Mouse (Mus musculus) hindbrain, embryonic 11.5 days (tissue): ENCODE data around the gene Wnt1. TPM values are rescaled to one million over a fixed set of nuclear protein-coding genes. Genes with fewer than 3 reads are reported as not detected.

Source experiments
- ATAC-seq: fragments of 200-750 bp; cut with Nextera tagmentation; 2 replicates; pipeline ENCODE4 v1.8.0; 2017; ENCODE audit warnings: mild to moderate bottlenecking, moderate TSS enrichment, moderate library complexity; ENCODE audit not compliant: low FRiP score
- DNase-seq: peaks from one replicate; pipeline ENCODE4 v3.0.0-alpha.2; 2015; ENCODE audit warnings: low spot score
- H3K27ac ChIP-seq: fragments of 300-500 bp; sonication (generic); 2 replicates; pipeline ENCODE4 v1.5.1; 2014; ENCODE audit warnings: mild to moderate bottlenecking, low read depth, low read length
- H3K27me3 ChIP-seq: fragments of 300-500 bp; sonication (generic); 2 replicates; pipeline ENCODE4 v1.6.1; 2014; ENCODE audit warnings: mild to moderate bottlenecking, low read length, moderate library complexity, mixed read lengths; ENCODE audit not compliant: control insufficient read depth, insufficient read depth
- H3K36me3 ChIP-seq: fragments of 300-500 bp; sonication (generic); 2 replicates; pipeline ENCODE4 v1.6.1; 2014; ENCODE audit warnings: mild to moderate bottlenecking, low read length, moderate library complexity, mixed read lengths; ENCODE audit not compliant: control insufficient read depth, insufficient read depth
- H3K4me1 ChIP-seq: fragments of 300-500 bp; sonication (generic); replicated peaks from 2 replicates; pipeline ENCODE4 v1.6.1; 2014; ENCODE audit warnings: low read length, mixed read lengths; ENCODE audit not compliant: control insufficient read depth, insufficient read depth
- H3K4me2 ChIP-seq: fragments of 300-500 bp; sonication (generic); replicated peaks from 2 replicates; pipeline ENCODE4 v1.6.1; 2014; ENCODE audit warnings: mild to moderate bottlenecking, low read depth, low read length
- H3K4me3 ChIP-seq: fragments of 300-500 bp; sonication (generic); 2 replicates; pipeline ENCODE4 v1.5.1; 2014; ENCODE audit warnings: low read depth, low read length
- H3K9ac ChIP-seq: fragments of 300-500 bp; sonication (generic); 2 replicates; pipeline ENCODE4 v1.6.1; 2014; ENCODE audit warnings: low read depth, low read length
- H3K9me3 ChIP-seq: fragments of 300-500 bp; sonication (generic); 2 replicates; pipeline ENCODE4 v1.6.1; 2016; ENCODE audit warnings: low read length; ENCODE audit not compliant: control insufficient read depth
- WGBS: fragments of 180-500 bp; shearing (Covaris S2); extraction: QIAGEN DNeasy Blood & Tissue Kit; methylation state at CpG from one replicate; pipeline ENCODE4 v1.1.7; 2014; 5-methylcytosine and 5-hydroxymethylcytosine counted together
- polyA plus RNA-seq: library from polyadenylated mRNA; unstranded; fragments of >200 nt; fragmentation: Nextera tagmentation; extraction: Ambion mirVana; gene quantifications from 2 replicates; pipeline ENCODE4 v1.2.1, GENCODE M21; 2014

The Wnt1 gene
- polyA plus RNA-seq, 1 experiment from 2014 or later: 9.5 TPM

- Histone ChIP-seq H3K36me3 (peaks cover 11% of the 10 kb centered on the region), H3K4me2 (no peak overlapping the region), H3K9me3 (no peaks in the 10 kb centered on the region), H3K4me1 (no peaks in the 10 kb centered on the region), H3K27ac (no peak overlapping the region), H3K9ac (no peak overlapping the region), H3K27me3 (no peaks in the 10 kb centered on the region), H3K4me3 (no peak overlapping the region)
- ATAC-seq (no peak), DNase-seq (no peak)
- 64% methylated on average over 12 of the region's 12 CpGs for WGBS
Measured at GRCm38 (mm10) chr15:98832161-98833058, 42.8 kb downstream of the Wnt1 start.

- Histone ChIP-seq H3K27ac (no peak overlapping the region), H3K36me3 (peaks cover 13% of the 10 kb centered on the region), H3K4me3 (no peak overlapping the region), H3K4me2 (no peak overlapping the region), H3K4me1 (no peaks in the 10 kb centered on the region), H3K27me3 (no peaks in the 10 kb centered on the region), H3K9ac (no peak overlapping the region), H3K9me3 (no peaks in the 10 kb centered on the region)
- WGBS: 85% methylated on average over 11 of the region's 11 CpGs
- DNase-seq (no peak), ATAC-seq (no peak)
Measured at GRCm38 (mm10) chr15:98833281-98833680, 43.6 kb downstream of the Wnt1 start.

- H3K4me1 ChIP-seq: no peaks in the 10 kb centered on the region
- H3K9me3 ChIP-seq: no peaks in the 10 kb centered on the region
- peaks cover 16% of the 10 kb centered on the region for H3K36me3 ChIP-seq
- DNase-seq (no peak), ATAC-seq (no peak)
- 87% methylated on average over 13 of the region's 13 CpGs for WGBS
- H3K27me3 ChIP-seq: no peaks in the 10 kb centered on the region
- H3K4me3 ChIP-seq: no peak overlapping the region
- H3K9ac ChIP-seq: no peak overlapping the region
- no peak overlapping the region for H3K4me2 ChIP-seq
- H3K27ac ChIP-seq: no peak overlapping the region
Measured at GRCm38 (mm10) chr15:98834059-98834458, 44.4 kb downstream of the Wnt1 start.

GRCm38 (mm10) chr15:98835291-98835690 lies 45.6 kb downstream of the Wnt1 start:
- WGBS: 95% methylated on average over 14 of the region's 14 CpGs
- Histone ChIP-seq H3K4me3 (no peak overlapping the region), H3K27me3 (no peaks in the 10 kb centered on the region), H3K4me1 (no peaks in the 10 kb centered on the region), H3K27ac (no peak overlapping the region), H3K9ac (0 out of 2 replicates have a peak overlapping the region, but pooled peaks have one; percentile 11), H3K36me3 (peaks cover 23% of the 10 kb centered on the region), H3K9me3 (no peaks in the 10 kb centered on the region), H3K4me2 (no peak overlapping the region)
- ATAC-seq: no peak
- no peak for DNase-seq

GRCm38 (mm10) chr15:98837006-98837742 lies 47.5 kb downstream of the Wnt1 start:
- no peak for ATAC-seq
- Histone ChIP-seq H3K27ac (no peak overlapping the region), H3K4me2 (no peak overlapping the region), H3K4me3 (no peak overlapping the region), H3K36me3 (peaks cover 33% of the 10 kb centered on the region), H3K9ac (no peak overlapping the region), H3K27me3 (no peaks in the 10 kb centered on the region), H3K9me3 (no peaks in the 10 kb centered on the region), H3K4me1 (no peaks in the 10 kb centered on the region)
- 93% methylated on average over 21 of the region's 21 CpGs for WGBS
- no peak for DNase-seq

- Histone ChIP-seq H3K27me3 (no peaks in the 10 kb centered on the region), H3K4me1 (no peaks in the 10 kb centered on the region), H3K4me2 (no peak overlapping the region), H3K9ac (no peak overlapping the region), H3K27ac (no peak overlapping the region), H3K4me3 (no peak overlapping the region), H3K9me3 (no peaks in the 10 kb centered on the region), H3K36me3 (peaks cover 33% of the 10 kb centered on the region)
- no peak for ATAC-seq
- no peak for DNase-seq
- WGBS: 77% methylated on average over 4 of the region's 4 CpGs
Measured at GRCm38 (mm10) chr15:98837743-98838103, 48.1 kb downstream of the Wnt1 start.

GRCm38 (mm10) chr15:98839161-98839560 lies 49.5 kb downstream of the Wnt1 start:
- 94% methylated on average over 14 of the region's 14 CpGs for WGBS
- ATAC-seq: no peak
- Histone ChIP-seq H3K4me3 (no peak overlapping the region), H3K4me2 (no peak overlapping the region), H3K27me3 (no peaks in the 10 kb centered on the region), H3K27ac (no peak overlapping the region), H3K4me1 (no peaks in the 10 kb centered on the region), H3K9ac (no peak overlapping the region), H3K9me3 (no peaks in the 10 kb centered on the region), H3K36me3 (peaks cover 43% of the 10 kb centered on the region)
- DNase-seq: no peak

- no peaks in the 10 kb centered on the region for H3K27me3 ChIP-seq
- H3K36me3 ChIP-seq: peaks cover 44% of the 10 kb centered on the region
- no peak overlapping the region for H3K27ac ChIP-seq
- 96% methylated on average over 30 of the region's 30 CpGs for WGBS
- no peak overlapping the region for H3K4me3 ChIP-seq
- H3K4me1 ChIP-seq: no peaks in the 10 kb centered on the region
- H3K9me3 ChIP-seq: no peaks in the 10 kb centered on the region
- ATAC-seq: no peak
- H3K4me2 ChIP-seq: no peak overlapping the region
- DNase-seq: no peak
- no peak overlapping the region for H3K9ac ChIP-seq
Measured at GRCm38 (mm10) chr15:98839671-98840585, 50.3 kb downstream of the Wnt1 start.
